Mouse (Mus musculus): Measurements from ENCODE around the gene Myf5.

Gene Myf5

GRCm38 (mm10) chr10:107436967-107437366 lies 49.0 kb downstream of the Myf5 start:
- DNase-seq (ENCODE audit: low spot score in 2 of 2): no peak

All from right cerebral cortex, postnatal 36 days (tissue).